Mouse (Mus musculus) hindbrain, embryonic 10.5 days (tissue): ENCODE measurements around the gene Mark1. TPM values are rescaled to one million over a fixed set of nuclear protein-coding genes. Genes with fewer than 3 reads are reported as not detected.

ENCODE experiments used
- DNase-seq: peaks from one replicate; pipeline ENCODE4 v3.0.0-alpha.2; 2017; ENCODE audit warnings: low spot score
- H3K27ac ChIP-seq: fragments of 300-500 bp; sonication (generic); 2 replicates; pipeline ENCODE4 v1.5.1; 2016; ENCODE audit warnings: mild to moderate bottlenecking, moderate library complexity
- H3K27me3 ChIP-seq: fragments of 300-500 bp; sonication (generic); 2 replicates; pipeline ENCODE4 v1.6.1; 2016; ENCODE audit warnings: mild to moderate bottlenecking; ENCODE audit not compliant: poor library complexity, insufficient read depth, severe bottlenecking
- H3K36me3 ChIP-seq: fragments of 300-500 bp; sonication (generic); 2 replicates; pipeline ENCODE4 v1.6.1; 2016; ENCODE audit warnings: mild to moderate bottlenecking, moderate library complexity
- H3K4me1 ChIP-seq: fragments of 300-500 bp; sonication (generic); replicated peaks from 2 replicates; pipeline ENCODE4 v1.6.1; 2016; ENCODE audit warnings: mild to moderate bottlenecking
- H3K4me3 ChIP-seq: fragments of 300-500 bp; sonication (generic); 2 replicates; pipeline ENCODE4 v1.5.1; 2016; ENCODE audit warnings: mild to moderate bottlenecking, moderate library complexity
- H3K9me3 ChIP-seq: fragments of 300-500 bp; sonication (generic); 2 replicates; pipeline ENCODE4 v1.6.1; 2016; ENCODE audit warnings: mild to moderate bottlenecking, moderate library complexity
- WGBS: fragments of 180-500 bp; shearing (Covaris S2); methylation state at CpG from one replicate; pipeline ENCODE4 v1.1.7; 2016; 5-methylcytosine and 5-hydroxymethylcytosine counted together
- polyA plus RNA-seq: library from polyadenylated mRNA; unstranded; fragments of >200 nt; fragmentation: Nextera tagmentation; extraction: Ambion mirVana; gene quantifications from 2 replicates; pipeline ENCODE4 v1.2.1, GENCODE M21; 2016

Mark1 gene
- polyA plus RNA-seq, 1 experiment from 2014 or later, result 3.8 TPM

- no peak overlapping the region for H3K27ac ChIP-seq
- 87% methylated on average over 2 of the region's 2 CpGs for WGBS
- no peaks in the 10 kb centered on the region for H3K9me3 ChIP-seq
- H3K27me3 ChIP-seq, result peaks cover 38% of the 10 kb centered on the region
- no peak overlapping the region for H3K4me3 ChIP-seq
- no peak for DNase-seq
- H3K36me3 ChIP-seq, result no peaks in the 10 kb centered on the region
- H3K4me1 ChIP-seq, result peaks cover 20% of the 10 kb centered on the region
These were observed 122.1 kb downstream of the Mark1 start for GRCm38 (mm10) chr1:184877306-184877705.

- H3K36me3 ChIP-seq, result no peaks in the 10 kb centered on the region
- peaks cover 26% of the 10 kb centered on the region for H3K4me1 ChIP-seq
- no peak for DNase-seq
- H3K27me3 ChIP-seq, result peaks cover 9% of the 10 kb centered on the region; the same call in 1 of the 2 replicates
- 81% methylated on average over 11 of the region's 11 CpGs for WGBS
- H3K9me3 ChIP-seq, result no peaks in the 10 kb centered on the region
- no peak overlapping the region for H3K27ac ChIP-seq
- H3K4me3 ChIP-seq, result no peak overlapping the region
These were observed 125.5 kb downstream of the Mark1 start for GRCm38 (mm10) chr1:184873910-184874309.

- Histone ChIP-seq H3K9me3 (no peaks in the 10 kb centered on the region), H3K4me3 (no peak overlapping the region), H3K27me3 (peaks cover 7% of the 10 kb centered on the region; the same call in 1 of the 2 replicates), H3K36me3 (no peaks in the 10 kb centered on the region), H3K4me1 (peaks cover 24% of the 10 kb centered on the region), H3K27ac (peak overlapping the region; percentile 50; the same call in 1 of the 2 replicates)
- 80% methylated on average over 7 of the region's 7 CpGs for WGBS
- DNase-seq, result no peak
These were observed 127.1 kb downstream of the Mark1 start for GRCm38 (mm10) chr1:184872069-184872819.

GRCm38 (mm10) chr1:184871506-184871905 lies 127.9 kb downstream of the Mark1 start:
- no peaks in the 10 kb centered on the region for H3K9me3 ChIP-seq
- WGBS, result 79% methylated on average over 1 of the region's 1 CpGs
- H3K27me3 ChIP-seq, result peaks cover 7% of the 10 kb centered on the region; the same call in 1 of the 2 replicates
- DNase-seq, result no peak
- no peak overlapping the region for H3K4me3 ChIP-seq
- no peaks in the 10 kb centered on the region for H3K36me3 ChIP-seq
- peaks cover 28% of the 10 kb centered on the region for H3K4me1 ChIP-seq
- peak overlapping the region; percentile 50 for H3K27ac ChIP-seq

- peaks cover 7% of the 10 kb centered on the region; the same call in 1 of the 2 replicates for H3K27me3 ChIP-seq
- 82% methylated on average over 11 of the region's 11 CpGs for WGBS
- no peaks in the 10 kb centered on the region for H3K9me3 ChIP-seq
- no peak overlapping the region for H3K27ac ChIP-seq
- H3K4me3 ChIP-seq, result no peak overlapping the region
- H3K36me3 ChIP-seq, result no peaks in the 10 kb centered on the region
- peaks cover 28% of the 10 kb centered on the region for H3K4me1 ChIP-seq
- DNase-seq, result no peak
These were observed 128.6 kb downstream of the Mark1 start for GRCm38 (mm10) chr1:184870646-184871385.

GRCm38 (mm10) chr1:184869939-184870565 lies 129.3 kb downstream of the Mark1 start:
- no peaks in the 10 kb centered on the region for H3K9me3 ChIP-seq
- H3K27ac ChIP-seq, result no peak overlapping the region
- H3K36me3 ChIP-seq, result no peaks in the 10 kb centered on the region
- H3K4me3 ChIP-seq, result no peak overlapping the region
- peaks cover 7% of the 10 kb centered on the region; the same call in 1 of the 2 replicates for H3K27me3 ChIP-seq
- no peak for DNase-seq
- WGBS, result 67% methylated on average over 4 of the region's 4 CpGs
- H3K4me1 ChIP-seq, result peaks cover 28% of the 10 kb centered on the region

- WGBS, result 78% methylated on average over 3 of the region's 3 CpGs
These were observed 131.7 kb downstream of the Mark1 start for GRCm38 (mm10) chr1:184867640-184868120.

GRCm38 (mm10) chr1:184864381-184864801 lies 135.0 kb downstream of the Mark1 start:
- no peaks in the 10 kb centered on the region for H3K9me3 ChIP-seq
- DNase-seq, result no peak
- no peak overlapping the region for H3K4me3 ChIP-seq
- H3K27ac ChIP-seq, result peak overlapping the region; percentile 78
- no peaks in the 10 kb centered on the region for H3K36me3 ChIP-seq
- no peaks in the 10 kb centered on the region for H3K27me3 ChIP-seq
- H3K4me1 ChIP-seq, result peaks cover 29% of the 10 kb centered on the region
- WGBS, result 14% methylated on average over 7 of the region's 7 CpGs

More at GRCm38 (mm10) chr1:184867640-184868120, 131.7 kb downstream of the Mark1 start:
- Histone ChIP-seq H3K4me3 (no peak overlapping the region), H3K27me3 (peaks cover 6% of the 10 kb centered on the region; the same call in 1 of the 2 replicates), H3K27ac (0 out of 2 replicates have a peak overlapping the region, but pooled peaks have one; percentile 8), H3K9me3 (no peaks in the 10 kb centered on the region), H3K36me3 (no peaks in the 10 kb centered on the region), H3K4me1 (peaks cover 34% of the 10 kb centered on the region)
- DNase-seq, result no peak

- H3K27ac ChIP-seq, result peak overlapping the region; percentile 29; the same call in 1 of the 2 replicates
- no peak overlapping the region for H3K4me3 ChIP-seq
- peaks cover 29% of the 10 kb centered on the region for H3K4me1 ChIP-seq
- WGBS, result 91% methylated on average over 6 of the region's 6 CpGs
- no peaks in the 10 kb centered on the region for H3K36me3 ChIP-seq
- H3K9me3 ChIP-seq, result no peaks in the 10 kb centered on the region
- no peaks in the 10 kb centered on the region for H3K27me3 ChIP-seq
- DNase-seq, result no peak
These were observed 136.7 kb downstream of the Mark1 start for GRCm38 (mm10) chr1:184862636-184863035.

GRCm38 (mm10) chr1:184861551-184861950 lies 137.8 kb downstream of the Mark1 start:
- no peaks in the 10 kb centered on the region for H3K27me3 ChIP-seq
- peaks cover 25% of the 10 kb centered on the region for H3K4me1 ChIP-seq
- WGBS, result 78% methylated on average over 2 of the region's 2 CpGs
- no peaks in the 10 kb centered on the region for H3K36me3 ChIP-seq
- no peak for DNase-seq
- no peak overlapping the region for H3K4me3 ChIP-seq
- H3K9me3 ChIP-seq, result no peaks in the 10 kb centered on the region
- H3K27ac ChIP-seq, result no peak overlapping the region

- H3K27ac ChIP-seq, result no peak overlapping the region
- peaks cover 25% of the 10 kb centered on the region for H3K4me1 ChIP-seq
- WGBS, result 63% methylated on average over 3 of the region's 3 CpGs
- no peaks in the 10 kb centered on the region for H3K9me3 ChIP-seq
- H3K4me3 ChIP-seq, result no peak overlapping the region
- no peaks in the 10 kb centered on the region for H3K36me3 ChIP-seq
- no peak for DNase-seq
- no peaks in the 10 kb centered on the region for H3K27me3 ChIP-seq
These were observed 139.1 kb downstream of the Mark1 start for GRCm38 (mm10) chr1:184860276-184860675.

- 88% methylated on average over 1 of the region's 1 CpGs for WGBS
- no peak overlapping the region for H3K27ac ChIP-seq
- no peaks in the 10 kb centered on the region for H3K36me3 ChIP-seq
- H3K9me3 ChIP-seq, result no peaks in the 10 kb centered on the region
- peaks cover 15% of the 10 kb centered on the region for H3K4me1 ChIP-seq
- H3K27me3 ChIP-seq, result no peaks in the 10 kb centered on the region
- no peak overlapping the region for H3K4me3 ChIP-seq
- DNase-seq, result no peak
These were observed 141.1 kb downstream of the Mark1 start for GRCm38 (mm10) chr1:184858253-184858652.
